Mouse (Mus musculus) heart, adult 2 months (tissue): ENCODE measurements around the gene Gm45783.
"Not testable (repeated sequence)": the region's sequence is repeated elsewhere in the genome, so short reads cannot be mapped to it uniquely, and the experiment has no call there.

Experiments used
- CTCF ChIP-seq: fragments of 200-600 bp; IDR thresholded peaks from 2 replicates; pipeline ENCODE4 v1.8.1; 2022; ENCODE audit warnings: antibody characterized with exemption, mild to moderate bottlenecking, moderate library complexity
- EP300 ChIP-seq: fragments of 200-500 bp; IDR thresholded peaks from 2 replicates; pipeline ENCODE4 v1.6.1; 2011; ENCODE audit warnings: low read depth, low read length, control low read depth; ENCODE audit not compliant: insufficient read depth

- TF ChIP-seq EP300, CTCF: not testable (repeated sequence)
Observed at GRCm38 (mm10) chr7:7399603-7400002, 25.2 kb upstream of the Gm45783 start, which contains the start of gene Vmn2r31.
